Mouse (Mus musculus): ENCODE data around the gene C130050O18Rik. TPM values are rescaled to one million over a fixed set of nuclear protein-coding genes. Genes with fewer than 3 reads are reported as not detected.

Gene C130050O18Rik
- polyA plus RNA-seq, 1 experiment, result 0.04 TPM

DNA sequence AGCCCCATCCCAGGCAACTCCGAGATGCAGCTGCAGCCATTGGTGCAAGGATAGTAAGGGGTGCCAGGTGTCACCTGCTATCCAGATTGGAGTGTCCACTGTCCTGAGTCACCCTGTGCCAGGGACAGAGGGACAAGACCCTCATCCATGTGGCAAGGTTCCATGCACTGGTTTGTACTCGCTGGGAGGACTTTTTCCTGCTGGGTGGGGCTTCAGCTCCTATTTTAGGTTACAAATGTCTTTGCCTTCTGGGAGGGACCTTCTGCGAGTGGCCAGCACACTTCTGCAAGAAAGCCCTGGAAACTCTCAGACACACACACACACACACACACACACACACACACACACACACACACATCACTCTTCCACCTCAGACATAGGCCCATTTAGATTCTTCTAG is 873 bp downstream of the C130050O18Rik start:
- no peak for TF ChIP-seq GATA1 (IDR thresholded peaks at IDR 0.05; ENCODE audit: low read length)

DNA sequence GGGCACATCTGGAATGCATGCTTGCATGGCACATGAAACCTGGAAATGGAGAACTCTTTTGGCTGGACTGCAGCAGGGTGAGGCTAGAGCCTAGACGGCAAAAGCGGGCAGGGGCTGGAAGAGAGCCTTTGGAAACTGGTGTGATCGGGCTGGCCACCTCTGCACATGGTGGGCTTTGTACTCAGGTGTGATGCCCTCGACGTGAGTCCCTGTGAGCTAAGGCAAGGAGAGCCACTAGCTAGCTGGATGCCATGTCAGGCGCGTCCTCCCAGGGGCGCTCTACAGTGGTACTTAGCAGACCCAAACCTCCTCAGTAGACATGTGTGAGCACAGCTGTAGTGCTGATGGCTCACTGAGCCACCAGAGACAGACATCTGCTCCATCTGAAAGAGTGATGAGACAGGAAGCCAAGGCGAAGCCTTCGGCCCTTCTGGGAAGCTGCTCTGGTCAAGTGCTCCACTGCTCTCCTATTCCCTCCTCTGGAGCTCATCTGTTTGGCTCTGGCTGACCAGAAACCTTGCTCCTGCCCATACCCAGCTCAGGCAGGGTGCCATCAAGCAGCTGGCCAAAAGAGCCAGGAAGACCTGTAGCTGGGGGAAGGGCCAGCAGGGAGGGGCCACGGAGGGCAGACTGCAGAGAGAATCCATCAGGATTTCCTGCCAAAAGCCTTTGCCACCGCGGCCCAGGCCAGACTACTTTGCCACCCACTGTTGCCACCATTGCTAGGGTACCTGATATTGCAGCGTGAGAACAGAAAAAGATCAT is 2.2 kb downstream of the C130050O18Rik start:
- no peak for TF ChIP-seq GATA1 (IDR thresholded peaks at IDR 0.05; ENCODE audit: low read length)

DNA sequence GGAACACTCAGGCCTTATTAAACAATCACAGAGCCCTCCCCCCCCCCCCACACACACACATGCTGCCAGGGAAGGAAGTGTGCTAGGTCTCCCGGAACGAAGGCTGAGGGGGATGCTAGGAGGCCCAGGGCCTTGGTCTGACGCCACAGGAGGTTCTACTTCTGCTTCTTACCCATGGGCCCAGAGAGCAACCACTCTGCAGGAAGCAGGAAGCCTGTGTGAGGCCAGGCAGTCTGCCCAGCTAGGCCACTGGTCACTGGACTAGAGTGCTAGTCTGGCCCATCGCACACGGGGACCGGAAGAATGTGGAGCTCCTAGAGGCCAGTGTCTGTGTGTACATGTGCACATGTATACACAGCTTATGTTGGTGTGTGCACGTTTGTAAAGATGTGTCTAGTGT is 3.4 kb downstream of the C130050O18Rik start:
- TF ChIP-seq GATA1 (IDR thresholded peaks at IDR 0.05; ENCODE audit: low read length), result no peak

DNA sequence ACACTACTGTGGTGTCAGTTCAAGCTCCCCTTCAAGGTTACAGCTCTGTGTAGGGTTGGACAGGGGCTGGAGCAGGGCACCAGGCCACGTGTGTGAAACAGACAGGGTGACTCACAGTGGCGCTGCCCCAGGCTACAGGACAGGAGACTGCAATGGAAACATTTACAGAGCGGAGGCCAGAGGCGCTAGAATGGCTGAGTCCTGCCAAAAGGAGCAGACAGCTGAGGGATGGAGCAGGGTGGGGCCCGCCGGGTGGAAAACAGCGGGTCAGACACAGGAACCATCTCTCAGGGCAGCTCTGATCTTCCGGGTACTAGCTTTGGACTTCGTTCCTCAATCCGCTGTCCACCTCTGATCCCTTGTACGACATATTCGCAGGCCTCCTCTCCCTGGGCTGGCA is 4.3 kb downstream of the C130050O18Rik start:
- no peak for TF ChIP-seq GATA1 (IDR thresholded peaks at IDR 0.05; ENCODE audit: low read length)

DNA sequence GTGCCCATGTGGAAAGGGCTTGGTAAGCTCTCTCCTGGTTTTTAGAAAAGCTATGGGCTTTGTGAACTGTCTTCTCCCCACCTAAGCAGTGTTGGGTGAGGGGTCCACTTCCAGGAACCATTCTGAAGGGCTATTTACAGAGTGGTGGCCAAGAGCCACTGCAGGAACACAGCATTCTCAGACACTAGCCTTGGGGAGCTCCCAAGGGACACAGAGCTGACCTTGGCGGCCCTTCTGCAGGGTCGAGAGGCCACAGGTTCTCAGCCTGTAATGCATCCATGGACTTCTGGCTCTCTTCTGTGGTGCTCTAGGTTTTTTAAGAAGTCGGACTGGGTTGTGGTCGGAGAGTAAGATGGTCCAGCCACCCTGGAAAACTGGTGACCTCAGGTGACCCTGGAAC is 5.0 kb downstream of the C130050O18Rik start:
- TF ChIP-seq GATA1 (IDR thresholded peaks at IDR 0.05; ENCODE audit: low read length), result no peak

DNA sequence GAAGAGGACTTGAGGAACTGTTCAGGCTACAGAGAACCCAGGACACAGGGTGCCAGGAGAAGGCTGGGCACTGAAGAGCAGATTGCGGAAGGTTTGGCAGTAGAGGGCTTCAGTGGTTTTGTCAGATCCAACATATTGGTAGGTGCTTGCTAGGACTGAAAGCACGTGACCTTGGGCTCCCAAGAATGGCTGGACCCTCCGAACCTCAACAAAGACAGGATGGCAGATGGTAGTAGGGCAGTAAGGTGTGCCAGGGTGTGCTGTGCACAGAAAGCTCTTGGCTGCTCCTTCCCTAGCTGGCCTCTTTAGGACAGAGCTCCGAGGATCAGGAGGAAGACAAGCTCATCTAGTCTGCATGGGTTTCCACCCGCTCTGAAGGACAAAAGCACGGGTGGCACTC is 6.0 kb downstream of the C130050O18Rik start:
- TF ChIP-seq GATA1 (IDR thresholded peaks at IDR 0.05; ENCODE audit: low read length), result no peak

DNA sequence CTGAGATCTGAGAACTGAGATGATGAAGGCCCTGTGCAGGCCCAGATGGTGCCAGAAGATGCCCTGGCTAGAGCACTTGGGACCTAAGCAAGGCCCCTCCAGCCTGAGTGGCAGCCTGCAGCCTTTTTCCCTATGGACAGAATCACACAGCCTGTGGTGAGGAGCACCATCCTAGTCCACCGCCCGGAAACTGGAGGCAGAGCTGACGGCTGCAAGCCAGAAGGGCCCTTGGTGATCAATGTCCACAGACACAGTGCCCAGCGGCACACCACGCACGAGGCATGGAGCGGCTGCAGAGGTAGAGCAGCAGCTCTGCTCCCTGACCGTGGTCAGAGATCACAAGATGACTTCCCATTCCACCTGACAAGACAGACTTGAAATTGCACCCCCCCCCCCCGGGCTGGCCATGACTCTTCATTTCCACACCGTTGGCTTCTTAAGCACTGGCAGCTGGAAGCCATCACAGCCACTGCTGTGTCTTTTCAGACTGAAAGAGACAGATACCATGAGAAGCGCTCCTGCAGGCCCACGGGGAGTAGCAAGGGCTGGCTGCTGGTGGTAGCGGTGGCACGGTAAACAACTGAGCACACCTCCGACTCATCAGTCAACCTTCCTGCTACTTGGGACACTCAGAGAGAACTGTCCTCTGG is 6.7 kb downstream of the C130050O18Rik start:
- TF ChIP-seq GATA1 (IDR thresholded peaks at IDR 0.05; ENCODE audit: low read length), result no peak

DNA sequence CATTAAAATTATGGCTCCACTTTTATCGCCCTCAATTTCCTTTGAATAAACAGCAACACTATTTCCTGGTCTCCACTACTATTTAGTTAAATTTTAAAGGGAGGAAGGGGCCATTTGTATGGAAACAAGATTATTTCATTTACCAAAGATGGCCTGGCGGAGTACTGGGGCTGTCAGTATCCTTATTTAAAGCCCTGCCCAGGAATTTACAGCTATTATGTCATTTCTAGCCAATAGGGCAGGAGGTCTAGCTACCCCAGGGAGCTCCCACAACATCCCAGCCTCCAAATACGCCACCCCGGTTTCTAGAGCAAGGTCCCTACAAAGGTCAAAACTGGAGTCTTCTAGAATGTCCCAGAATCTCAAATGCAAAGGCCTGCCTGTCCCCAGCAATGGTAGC is 8.5 kb downstream of the C130050O18Rik start:
- no peak for TF ChIP-seq GATA1 (IDR thresholded peaks at IDR 0.05; ENCODE audit: low read length)

DNA sequence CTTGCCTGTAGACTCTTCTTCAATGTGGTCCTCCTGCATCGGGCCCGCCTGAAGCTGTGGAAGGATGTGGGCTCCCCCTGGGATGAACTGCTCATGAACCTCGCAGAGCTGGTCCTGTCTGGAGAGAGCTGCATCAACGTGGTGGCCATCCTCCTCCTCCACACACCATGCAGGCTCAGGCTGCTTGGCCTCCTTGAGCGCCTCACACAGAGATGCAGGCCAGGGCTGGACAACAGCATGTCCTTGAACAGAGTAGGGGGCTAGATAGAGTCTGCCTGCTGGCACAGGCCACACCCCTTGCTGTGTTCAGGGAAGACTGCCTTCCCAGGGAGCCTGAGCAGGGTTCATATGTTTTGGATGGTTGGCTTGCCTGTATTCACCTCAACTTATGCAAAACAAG is 9.9 kb downstream of the C130050O18Rik start:
- TF ChIP-seq GATA1 (IDR thresholded peaks at IDR 0.05; ENCODE audit: low read length), result no peak

DNA sequence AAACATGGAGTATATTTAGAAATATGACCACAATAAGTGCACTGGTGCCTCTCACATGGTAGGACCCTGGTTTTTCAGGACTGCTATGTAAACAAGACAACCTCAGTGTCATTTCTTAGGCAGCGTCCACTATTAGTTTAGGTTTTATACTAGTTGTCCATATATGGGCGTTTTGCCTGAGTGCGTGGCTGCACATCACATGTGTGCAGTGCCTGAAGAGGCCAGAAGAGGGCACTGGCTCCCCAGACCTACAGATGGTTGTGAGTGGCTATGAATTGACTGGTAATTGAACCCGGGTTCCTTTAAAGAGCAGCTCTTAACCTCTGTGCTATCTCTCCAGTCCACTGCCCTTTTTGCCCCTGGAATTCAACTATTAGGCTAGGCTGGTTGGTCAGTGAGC is 11.9 kb downstream of the C130050O18Rik start:
- TF ChIP-seq GATA1 (IDR thresholded peaks at IDR 0.05; ENCODE audit: low read length), result no peak

DNA sequence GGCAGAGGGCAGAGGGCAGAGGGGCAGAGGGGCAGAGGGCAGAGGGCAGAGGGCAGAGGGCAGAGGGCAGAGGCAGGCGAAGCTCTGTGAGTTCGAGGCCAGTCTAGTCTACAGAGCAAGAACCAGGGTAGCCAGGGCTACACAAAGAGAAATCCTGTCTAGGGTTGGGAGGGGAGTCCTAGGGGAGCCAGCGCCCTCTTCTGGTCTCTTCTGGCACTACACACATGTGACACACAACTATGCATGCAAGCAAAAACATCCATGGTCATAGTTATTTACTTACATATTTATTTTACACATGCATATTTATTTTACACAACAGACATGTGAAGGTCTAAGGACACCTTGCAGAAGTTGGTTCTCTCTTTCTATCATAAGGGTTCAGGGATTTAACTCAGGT is 12.4 kb downstream of the C130050O18Rik start:
- TF ChIP-seq GATA1 (IDR thresholded peaks at IDR 0.05; ENCODE audit: low read length), result no peak

DNA sequence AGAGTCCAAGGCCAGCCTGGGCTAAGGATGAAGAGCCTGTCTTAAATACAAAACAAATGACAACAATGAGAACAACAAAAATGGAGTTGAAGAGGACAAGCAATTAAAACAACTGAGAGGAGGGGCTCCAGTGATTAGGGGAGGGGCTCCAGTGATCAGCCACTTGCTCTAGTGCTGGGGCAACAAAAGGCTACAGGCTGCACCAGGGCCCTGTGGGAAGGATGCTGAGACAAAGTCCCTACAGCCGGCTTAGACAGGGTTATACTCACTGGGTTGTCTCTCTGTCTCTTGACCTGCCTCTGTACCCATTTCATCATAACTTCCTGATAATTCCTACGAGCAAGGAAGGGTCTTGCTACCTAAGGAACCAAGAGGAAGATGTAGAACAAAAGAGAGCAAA is 13.0 kb downstream of the C130050O18Rik start:
- no peak for TF ChIP-seq GATA1 (IDR thresholded peaks at IDR 0.05; ENCODE audit: low read length)

DNA sequence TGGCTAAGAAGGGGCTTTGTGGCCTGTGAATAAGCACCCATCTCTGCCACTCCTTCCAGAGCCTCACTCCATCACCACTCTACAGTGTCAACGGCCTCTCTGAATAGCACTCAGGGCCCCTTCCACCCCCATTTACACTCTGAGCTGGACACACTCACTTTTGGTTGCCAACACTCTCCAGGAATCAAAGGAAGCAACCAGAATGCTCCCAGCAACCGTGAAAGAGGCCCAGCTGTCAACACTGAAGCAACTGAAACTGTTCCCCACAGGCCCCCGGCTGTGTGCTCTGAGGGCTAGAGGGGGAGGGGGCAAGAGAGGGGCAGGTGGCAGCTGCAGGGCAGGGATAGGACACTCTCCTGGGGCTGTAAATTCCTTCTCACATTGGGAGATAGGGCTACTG is 13.6 kb downstream of the C130050O18Rik start:
- TF ChIP-seq GATA1 (IDR thresholded peaks at IDR 0.05; ENCODE audit: low read length), result no peak

DNA sequence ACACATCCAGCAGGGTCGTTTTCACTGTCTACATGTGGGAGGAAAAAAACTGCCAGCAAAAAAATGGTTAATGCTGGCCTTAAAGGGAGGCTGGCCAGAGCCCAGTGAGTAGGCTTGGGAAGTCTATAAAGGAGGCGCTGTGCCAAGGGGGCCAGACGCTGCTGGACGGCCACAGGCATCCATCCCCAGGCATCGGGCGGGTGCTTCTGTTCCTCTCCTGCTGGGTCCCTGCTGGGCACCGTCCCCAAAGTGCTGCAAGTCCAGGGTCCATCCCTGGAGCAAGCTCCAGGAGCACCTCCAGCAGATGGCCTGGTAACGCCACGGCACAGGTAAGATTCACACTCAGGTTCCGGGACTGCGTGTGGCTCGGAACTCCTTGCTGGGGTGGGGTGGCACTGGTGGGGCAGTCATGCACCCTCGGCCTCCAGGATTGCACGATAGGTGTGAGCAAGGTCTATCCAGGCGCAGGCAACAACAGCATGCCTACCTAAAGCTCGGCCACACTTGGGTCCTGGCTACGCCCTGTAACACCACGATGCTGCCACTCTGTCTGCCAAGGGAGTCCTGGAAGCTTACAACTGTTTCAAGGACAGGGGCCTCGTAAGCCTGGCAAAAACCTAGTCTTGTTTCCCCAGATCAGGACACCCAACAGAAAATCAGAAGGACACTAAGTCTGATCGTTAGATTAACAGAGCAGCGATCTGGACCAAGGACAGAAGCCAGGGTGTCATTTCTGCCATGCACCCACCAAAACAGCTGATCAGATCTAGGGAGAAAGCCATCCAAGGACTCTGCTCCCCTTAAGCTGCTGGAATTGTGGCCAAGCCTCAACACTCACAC is 18.2 kb downstream of the C130050O18Rik start, which contains the start of gene Gper1:
Gene Gper1, plus strand, starts transcription at position 126 of the 840 bp plus-strand sequence.
- TF ChIP-seq GATA1 (IDR thresholded peaks at IDR 0.05; ENCODE audit: low read length), result no peak

DNA sequence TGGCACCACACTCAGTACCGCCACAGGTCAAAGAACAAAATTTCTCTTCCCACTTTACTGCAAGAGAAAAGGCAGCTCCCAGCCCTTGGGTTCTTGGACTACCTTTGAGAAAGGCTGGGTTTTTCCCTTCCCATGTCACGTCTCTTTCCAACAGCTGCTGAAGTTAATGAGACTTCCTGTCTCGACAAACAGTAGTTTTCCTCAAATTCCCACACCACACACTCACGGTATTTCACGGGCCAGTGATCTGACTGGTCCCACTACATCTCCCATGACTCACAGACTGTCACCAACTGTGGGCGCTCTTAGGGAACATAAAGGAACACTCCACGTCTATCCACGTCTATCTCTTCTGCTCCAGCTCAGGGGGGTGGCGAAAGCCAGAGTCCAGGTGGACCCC is 20.1 kb downstream of the C130050O18Rik start:
- TF ChIP-seq GATA1 (IDR thresholded peaks at IDR 0.05; ENCODE audit: low read length), result no peak

DNA sequence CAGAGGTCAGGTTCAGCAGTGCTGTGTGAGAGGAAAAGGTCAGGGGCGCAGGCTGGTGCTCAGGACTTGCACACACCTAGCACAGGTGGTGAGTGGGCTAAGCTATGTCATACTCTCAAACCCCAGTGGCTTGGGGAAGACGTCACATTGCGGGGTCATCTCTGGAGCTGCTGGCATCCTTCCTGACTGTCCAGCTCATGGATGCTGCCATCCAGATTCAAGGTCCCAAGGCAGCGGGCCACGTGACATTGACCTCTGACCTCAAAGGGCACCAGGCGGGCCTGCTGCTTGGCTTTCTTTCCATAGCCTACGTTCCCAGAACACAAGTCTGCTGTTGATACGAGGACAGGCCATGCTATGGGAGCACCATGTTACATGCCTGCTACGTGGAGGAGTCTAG is 21.9 kb downstream of the C130050O18Rik start:
- no peak for TF ChIP-seq GATA1 (IDR thresholded peaks at IDR 0.05; ENCODE audit: low read length)

Data from G1E-ER4 (cell line).